Mouse (Mus musculus) kidney, postnatal 14 days (tissue): ENCODE measurements at regions not wholly inside any gene's neighbourhood (a gene's known extent, or its start where the extent isn't known, plus 50 kb on each side); places are given as distances from the start of the nearest gene placed in this dataset.

ENCODE experiments used
- DNase-seq: peaks from one replicate; pipeline ENCODE4 v3.0.0; 2022; ENCODE audit warnings: mixed read lengths

GRCm38 (mm10) chr1:119255386-119256096, 166.5 kb downstream of the Inhbb start:
- no peak for DNase-seq

- DNase-seq, result no peak
These were observed 167.1 kb downstream of the Inhbb start for GRCm38 (mm10) chr1:119254928-119255327.

GRCm38 (mm10) chr1:119253371-119253851, 168.6 kb downstream of the Inhbb start:
- DNase-seq, result peak; percentile 41

GRCm38 (mm10) chr1:119252403-119252802, 169.6 kb downstream of the Inhbb start:
- no peak for DNase-seq

GRCm38 (mm10) chr1:119251741-119252140, 170.3 kb downstream of the Inhbb start:
- no peak for DNase-seq

- no peak for DNase-seq
These were observed 173.1 kb downstream of the Inhbb start for GRCm38 (mm10) chr1:119248776-119249495.

GRCm38 (mm10) chr1:119247117-119247516, 174.9 kb downstream of the Inhbb start:
- no peak for DNase-seq

- DNase-seq, result no peak
These were observed 183.6 kb downstream of the Inhbb start for GRCm38 (mm10) chr1:119238463-119238862.

- DNase-seq, result no peak
These were observed 183.4 kb upstream of the Gli2 start for GRCm38 (mm10) chr1:119236787-119237186.

- DNase-seq, result peak; percentile 79
These were observed 181.0 kb upstream of the Gli2 start for GRCm38 (mm10) chr1:119234449-119234848.

- no peak for DNase-seq
These were observed 173.6 kb upstream of the Gli2 start for GRCm38 (mm10) chr1:119226996-119227395.

GRCm38 (mm10) chr1:119223876-119224275, 170.5 kb upstream of the Gli2 start:
- no peak for DNase-seq

- DNase-seq, result no peak
These were observed 168.5 kb upstream of the Gli2 start for GRCm38 (mm10) chr1:119221901-119222300.

- DNase-seq, result peak; percentile 22
These were observed 167.6 kb upstream of the Gli2 start for GRCm38 (mm10) chr1:119221012-119221411.

- DNase-seq, result peak; percentile 61
These were observed 166.4 kb upstream of the Gli2 start for GRCm38 (mm10) chr1:119219817-119220216.

- no peak for DNase-seq
These were observed 164.0 kb upstream of the Gli2 start for GRCm38 (mm10) chr1:119217387-119217786.

- DNase-seq, result peak; percentile 81
These were observed 156.2 kb upstream of the Gli2 start for GRCm38 (mm10) chr1:119209607-119210007.

- DNase-seq, result no peak
These were observed 149.0 kb upstream of the Gli2 start for GRCm38 (mm10) chr1:119202456-119202855.

GRCm38 (mm10) chr1:119197415-119197700, 143.9 kb upstream of the Gli2 start:
- peak; percentile 79 for DNase-seq

GRCm38 (mm10) chr1:119196674-119197414, 143.4 kb upstream of the Gli2 start:
- no peak for DNase-seq

- peak; percentile 27 for DNase-seq
These were observed 141.1 kb upstream of the Gli2 start for GRCm38 (mm10) chr1:119194533-119194932.

- DNase-seq, result no peak
These were observed 137.8 kb upstream of the Gli2 start for GRCm38 (mm10) chr1:119191177-119191576.

- peak; percentile 19 for DNase-seq
These were observed 136.1 kb upstream of the Gli2 start for GRCm38 (mm10) chr1:119189461-119190066.
